Mouse (Mus musculus) cerebellum, adult 11 months (tissue): ENCODE data around the gene Rbm47.
"Not testable (repeated sequence)": the region's sequence is repeated elsewhere in the genome, so short reads cannot be mapped to it uniquely, and the experiment has no call there.

ENCODE experiments used
- DNase-seq: peaks from one replicate; pipeline ENCODE4 v3.0.0; 2022

Gene Rbm47

DNA sequence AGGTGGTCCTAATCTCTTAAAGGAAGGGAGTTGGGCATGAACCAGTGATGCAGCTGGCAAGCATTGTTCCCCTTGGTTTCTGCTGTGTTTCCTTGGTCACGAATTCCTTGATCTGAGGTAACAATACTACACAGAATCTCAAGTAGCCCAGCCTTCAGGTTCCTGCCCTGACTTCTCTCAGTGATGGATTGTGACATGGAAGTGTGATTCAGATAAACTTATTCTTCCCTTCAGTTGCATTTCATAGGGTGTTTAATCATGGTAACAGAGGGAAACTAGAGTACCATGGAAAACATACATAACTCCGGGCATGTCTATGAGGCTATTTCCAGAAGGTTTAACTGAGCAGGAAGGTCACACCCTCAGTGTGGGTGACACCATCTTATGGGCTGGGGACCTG lies at the start of gene Rbm47:
TSS of gene Rbm47 (minus strand) at position 101 of the 400 bp plus-strand sequence.
- no peak for DNase-seq

DNA sequence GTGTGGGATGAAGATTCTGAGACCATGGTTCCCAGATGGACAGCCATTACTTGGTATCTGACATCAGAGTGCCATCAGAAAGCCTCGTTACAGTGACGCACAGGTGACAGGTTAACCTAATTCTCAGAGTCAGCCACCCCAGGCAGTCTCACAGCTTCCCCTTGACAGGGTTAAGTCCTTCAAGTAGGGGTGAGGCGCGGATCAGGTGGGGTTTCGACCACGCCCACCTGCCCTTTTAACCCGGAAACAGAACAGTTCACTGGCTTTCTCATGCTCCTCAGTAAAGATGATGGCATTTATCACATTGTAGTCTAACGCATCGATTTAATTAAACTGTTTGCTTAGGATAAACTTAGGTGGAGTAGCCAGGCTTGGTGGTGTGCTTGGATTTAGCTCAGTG lies 47.7 kb upstream of the Rbm47 start:
- no peak for DNase-seq

DNA sequence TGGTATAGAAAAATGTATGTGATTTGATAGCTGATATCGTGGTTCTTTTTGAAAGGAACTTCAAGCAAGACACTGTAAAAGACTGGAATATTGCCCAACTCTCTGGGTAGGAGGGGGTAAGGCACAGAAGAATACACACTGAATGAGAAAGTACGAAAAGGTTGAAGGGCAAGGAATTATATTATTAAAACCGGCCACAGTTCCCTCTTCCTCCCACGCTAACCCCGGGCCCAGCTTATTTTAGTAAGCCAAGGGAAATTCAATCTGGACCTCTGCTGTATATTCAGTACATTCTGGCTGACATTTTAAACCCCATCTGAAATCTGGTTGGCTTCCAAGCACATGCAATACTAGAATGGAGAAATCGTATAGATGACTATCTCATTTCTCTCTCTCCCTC lies 46.8 kb upstream of the Rbm47 start:
- DNase-seq: no peak

DNA sequence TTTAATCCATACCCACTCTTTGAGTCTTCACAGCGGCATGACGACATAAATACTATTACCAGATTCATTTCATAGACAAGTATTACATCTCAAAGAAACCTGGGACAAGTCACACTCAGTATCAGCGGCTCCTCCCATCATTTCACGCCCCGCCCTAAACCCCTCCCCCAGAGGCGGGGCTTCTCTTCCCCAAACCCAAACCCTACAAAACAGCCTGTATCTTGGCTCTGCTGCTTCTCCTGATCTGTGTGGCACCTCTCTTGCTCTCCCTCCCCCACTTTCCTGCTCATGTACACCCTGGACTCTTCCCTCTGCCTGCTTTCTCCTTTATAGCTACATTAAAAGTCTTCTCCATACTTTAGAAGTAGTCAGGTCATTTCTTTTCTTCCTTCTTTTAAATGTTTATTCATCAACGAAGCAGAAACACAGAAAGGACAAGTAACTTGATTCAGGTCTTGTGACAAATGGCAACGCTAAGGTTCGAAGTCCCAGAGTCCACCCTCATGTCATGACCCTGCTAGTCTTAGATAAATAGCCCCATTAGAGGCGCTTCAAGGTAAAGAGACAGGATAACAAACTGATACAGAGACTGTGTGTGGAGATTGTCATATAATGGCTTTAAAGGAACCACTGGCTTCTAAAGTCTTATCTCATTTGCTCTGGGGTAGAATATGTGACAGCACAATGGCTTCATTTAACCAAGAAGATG lies 42.8 kb upstream of the Rbm47 start:
- no peak for DNase-seq

DNA sequence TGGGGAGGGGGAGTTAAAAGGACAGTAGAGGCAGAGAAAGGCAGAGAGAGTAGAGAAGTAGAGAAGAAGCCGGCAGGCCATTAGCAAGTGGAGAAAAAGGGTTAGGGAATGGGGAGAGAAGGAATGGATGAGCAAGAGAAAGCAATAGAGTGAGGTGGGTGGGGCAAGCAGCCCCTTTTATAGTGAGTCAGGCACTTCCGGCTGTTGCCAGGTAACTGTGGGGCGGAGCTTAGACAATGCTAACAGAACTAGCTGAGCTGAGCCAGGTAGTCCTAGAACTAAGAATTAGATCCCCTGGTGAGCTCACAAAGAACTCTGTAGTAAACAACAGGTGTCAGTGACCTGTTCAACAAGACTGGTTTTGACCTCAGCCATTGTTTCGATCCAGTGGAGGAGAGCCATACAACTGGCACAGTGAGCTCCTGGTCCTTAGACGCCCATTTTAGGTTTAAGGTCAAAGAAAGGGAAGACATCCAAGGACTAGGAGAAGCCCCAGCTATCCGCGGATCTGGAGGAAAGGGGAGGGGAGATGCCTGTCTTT lies 41.5 kb upstream of the Rbm47 start:
- DNase-seq: no peak

DNA sequence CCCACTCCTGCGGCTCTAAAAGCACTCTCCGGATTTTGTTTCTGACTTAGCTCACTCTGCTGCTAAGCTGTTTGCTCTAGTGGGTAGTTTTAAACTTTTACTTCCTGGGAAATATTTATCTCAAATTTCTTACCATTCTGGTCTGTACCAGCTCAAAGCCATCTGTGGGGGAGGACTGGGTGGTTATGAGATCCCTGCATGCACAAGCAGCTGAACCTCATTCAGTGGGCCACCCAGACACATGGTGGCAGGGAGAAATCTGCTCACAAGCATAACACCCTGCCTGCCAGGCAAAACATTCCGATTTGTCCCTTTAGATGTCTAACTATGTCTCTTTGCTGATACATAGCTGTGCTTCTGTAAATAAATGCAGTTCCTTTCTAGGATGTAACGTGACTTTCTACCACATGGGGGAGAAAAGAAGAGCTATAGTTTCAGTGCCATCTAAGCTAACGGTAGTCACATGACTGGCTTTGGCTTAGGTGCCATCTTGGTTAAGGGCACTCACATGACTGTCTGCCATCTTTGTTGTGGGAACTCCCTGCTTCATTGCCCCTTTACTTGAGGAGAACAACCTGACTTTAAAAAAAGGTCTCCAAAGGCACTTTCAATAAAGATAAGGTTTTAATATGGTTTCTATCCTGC lies 36.7 kb upstream of the Rbm47 start:
- no peak for DNase-seq

DNA sequence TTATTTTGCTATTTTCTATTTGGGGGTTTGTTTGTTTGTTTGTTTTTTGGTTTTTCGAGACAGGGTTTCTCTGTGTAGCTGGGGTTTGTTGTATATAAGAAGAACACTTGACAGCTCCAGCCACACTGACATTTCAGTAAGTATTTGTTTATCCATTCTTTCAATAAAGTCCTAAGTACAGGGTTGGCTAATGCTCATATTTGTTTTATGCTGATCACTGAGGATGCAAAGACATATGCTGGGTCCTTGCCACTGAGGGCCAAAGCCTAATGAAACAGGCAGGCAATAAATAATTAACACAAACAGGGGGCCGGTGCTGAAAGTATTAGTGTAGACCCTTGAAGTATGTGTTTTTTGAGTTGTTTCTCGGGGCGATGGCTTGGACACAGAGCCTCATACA lies 32.0 kb upstream of the Rbm47 start:
- no peak for DNase-seq

DNA sequence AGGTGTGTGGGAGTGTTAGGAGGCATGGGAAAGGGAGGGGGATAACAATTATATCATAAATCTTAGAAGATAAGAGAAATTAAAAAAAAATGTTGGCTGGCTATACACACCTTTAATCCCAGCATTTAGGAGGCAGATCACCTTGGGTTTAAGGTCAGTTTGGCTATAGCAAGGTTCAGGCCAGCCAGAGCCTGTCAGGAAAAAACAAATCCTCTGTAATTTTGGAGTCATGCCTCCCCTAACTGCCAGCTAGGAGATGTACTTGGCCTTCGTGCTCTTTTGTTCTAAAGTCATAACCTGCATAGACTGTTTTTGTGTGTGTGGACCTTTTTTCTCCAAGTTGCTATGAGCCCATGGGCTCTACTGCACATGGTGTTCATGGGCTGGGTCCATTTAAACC lies 30.5 kb upstream of the Rbm47 start:
- no peak for DNase-seq

DNA sequence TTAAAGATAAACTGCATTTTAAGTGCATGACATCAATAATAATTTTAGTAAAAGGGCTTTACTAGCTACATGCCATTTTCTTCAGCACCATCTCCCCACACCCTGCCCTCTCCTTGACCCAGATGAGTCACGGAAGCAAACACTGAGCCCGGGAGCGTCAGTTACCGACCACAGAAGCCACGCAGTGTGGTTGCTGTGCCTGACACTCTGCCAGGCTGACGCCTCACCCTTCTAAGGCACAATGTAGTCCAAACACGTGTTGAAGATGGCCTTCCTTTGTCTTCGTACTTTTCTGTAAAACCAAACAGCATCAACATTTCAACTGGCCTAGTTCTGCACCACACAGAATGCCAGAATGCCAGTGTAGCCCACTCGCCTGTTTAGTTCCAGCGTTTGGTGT lies 27.1 kb upstream of the Rbm47 start:
- no peak for DNase-seq

DNA sequence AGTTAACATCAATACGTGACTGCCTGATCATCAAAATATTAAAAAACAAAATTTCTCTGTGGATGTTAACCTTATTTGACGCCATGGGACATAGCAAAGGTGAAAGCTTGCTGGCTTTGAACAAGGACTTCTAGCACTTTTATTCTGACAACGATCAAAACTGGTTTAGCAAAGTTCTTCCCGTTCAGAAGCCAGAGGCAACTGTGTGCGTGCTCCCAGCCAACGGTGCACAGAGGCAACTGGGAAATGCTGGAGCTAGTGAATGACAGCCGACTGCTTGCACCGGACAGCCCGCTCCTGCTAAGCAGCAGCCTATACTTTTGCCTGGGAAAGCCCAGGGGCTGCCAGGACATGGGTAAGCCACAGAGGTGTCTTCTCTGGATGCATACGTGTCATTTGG lies 22.4 kb upstream of the Rbm47 start:
- no peak for DNase-seq

DNA sequence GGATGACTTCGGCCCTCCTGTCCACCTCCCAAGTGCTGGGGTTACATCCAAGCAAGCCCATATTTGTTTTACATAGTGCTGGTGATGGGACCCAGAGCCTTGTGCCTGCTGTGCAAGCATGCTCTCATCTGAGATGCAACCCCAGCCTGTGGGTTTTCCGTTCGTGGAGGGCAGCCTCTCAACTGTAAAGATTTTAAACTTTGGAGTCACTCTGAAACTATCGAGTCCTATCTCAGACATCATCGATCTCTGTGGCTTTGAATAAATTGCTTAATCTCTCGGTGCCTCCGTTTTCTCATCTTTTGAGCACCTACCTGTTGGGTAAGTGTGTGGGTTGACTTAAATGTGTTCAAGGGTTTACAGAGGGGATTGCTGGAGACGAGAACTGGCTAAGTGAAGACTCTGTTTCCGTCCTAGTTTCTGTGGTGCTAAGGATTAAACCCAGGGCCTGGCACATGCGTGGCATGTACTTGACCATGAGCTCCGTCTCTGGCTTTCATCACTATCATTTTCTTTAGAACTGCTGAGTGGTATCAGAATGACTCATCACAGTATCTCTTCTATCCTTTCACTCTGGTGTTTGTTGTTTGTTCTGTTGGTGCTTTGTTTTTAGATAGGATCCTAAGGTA lies 20.4 kb upstream of the Rbm47 start:
- no peak for DNase-seq

DNA sequence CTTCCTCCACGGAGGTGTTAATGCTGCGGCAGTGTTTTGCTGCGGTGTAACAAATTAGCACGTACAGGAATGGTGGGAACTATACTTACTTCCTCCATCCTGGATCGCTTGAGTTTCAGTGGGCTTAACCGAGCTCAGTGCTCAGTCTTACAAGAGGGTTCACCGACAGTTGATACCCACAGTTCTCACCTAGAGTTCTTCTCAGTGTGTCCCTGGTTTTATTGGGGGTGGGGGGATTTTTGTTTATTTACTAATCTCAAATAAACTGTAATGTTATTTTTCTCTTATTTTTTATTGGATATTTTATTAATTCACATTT lies 18.2 kb upstream of the Rbm47 start:
- DNase-seq: no peak

DNA sequence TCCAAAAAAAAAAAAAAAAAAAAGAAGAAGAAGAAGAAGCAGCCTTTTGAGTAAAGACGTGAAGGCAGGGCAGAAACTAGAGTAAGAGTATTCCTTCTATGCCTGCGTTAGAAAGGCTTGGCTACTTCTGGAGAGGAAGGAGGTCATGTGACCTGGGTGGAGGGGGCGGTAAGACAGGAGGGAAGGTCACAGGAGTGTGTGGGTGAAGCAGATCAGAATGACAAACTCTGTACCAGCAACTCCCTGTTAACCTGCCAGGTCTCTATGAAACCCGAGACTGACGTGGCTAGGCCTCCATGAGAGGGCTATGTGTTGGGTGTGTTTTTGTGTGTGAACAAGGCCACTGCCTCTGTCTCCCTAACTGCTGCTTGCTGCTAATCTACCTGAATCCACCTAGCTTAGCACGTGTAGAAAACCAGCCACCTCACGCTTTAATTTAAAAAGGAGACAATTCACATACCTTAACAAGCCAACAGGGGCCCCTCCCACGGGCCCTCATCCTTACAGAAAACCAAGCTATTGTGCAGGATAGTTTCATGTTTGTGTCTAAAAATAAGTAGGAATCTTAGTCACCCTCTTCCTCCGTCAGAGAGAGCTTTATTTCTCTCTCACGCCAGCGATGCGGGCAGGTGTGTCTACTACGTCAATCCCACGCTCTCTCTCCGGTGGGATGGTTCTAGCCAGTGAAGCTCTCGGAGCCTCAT lies 17.7 kb upstream of the Rbm47 start:
- DNase-seq: no peak

DNA sequence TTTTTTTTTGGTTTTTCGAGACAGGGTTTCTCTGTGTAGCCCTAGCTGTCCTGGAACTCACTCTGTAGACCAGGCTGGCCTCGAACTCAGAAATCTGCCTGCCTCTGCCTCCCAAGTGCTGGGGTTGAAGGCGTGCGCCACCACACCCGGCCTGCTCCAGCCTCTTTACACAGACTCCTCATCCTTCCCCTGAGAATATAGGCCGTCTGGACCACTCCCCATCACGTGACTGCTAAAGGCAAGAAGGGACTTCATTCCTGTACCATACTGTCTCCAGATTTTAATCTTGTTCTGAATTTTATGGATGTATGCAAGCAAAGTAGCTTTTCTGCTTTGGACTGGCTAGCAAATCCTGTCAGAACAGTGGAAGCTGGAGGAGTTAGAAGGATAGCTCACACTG lies 15.7 kb upstream of the Rbm47 start:
- not testable (repeated sequence) for DNase-seq

DNA sequence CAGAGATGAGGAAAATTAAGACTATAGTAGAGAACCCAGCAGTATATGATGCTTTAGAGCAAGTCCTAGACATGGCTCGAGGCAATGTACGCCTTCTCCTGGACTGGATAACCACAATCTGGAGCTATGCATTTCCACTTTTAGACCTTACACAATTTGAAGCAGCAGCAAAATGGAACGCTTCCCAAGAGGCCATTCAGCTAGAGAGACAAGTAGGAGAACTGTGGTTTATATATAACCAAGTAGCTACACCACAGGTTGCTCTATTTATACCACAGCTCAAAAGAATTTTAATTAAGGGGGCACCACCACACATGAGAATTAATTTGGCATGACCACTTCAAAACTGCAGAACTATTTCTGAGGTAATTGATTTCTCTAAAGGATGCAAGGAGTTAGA lies 9.2 kb upstream of the Rbm47 start:
- no peak for DNase-seq

DNA sequence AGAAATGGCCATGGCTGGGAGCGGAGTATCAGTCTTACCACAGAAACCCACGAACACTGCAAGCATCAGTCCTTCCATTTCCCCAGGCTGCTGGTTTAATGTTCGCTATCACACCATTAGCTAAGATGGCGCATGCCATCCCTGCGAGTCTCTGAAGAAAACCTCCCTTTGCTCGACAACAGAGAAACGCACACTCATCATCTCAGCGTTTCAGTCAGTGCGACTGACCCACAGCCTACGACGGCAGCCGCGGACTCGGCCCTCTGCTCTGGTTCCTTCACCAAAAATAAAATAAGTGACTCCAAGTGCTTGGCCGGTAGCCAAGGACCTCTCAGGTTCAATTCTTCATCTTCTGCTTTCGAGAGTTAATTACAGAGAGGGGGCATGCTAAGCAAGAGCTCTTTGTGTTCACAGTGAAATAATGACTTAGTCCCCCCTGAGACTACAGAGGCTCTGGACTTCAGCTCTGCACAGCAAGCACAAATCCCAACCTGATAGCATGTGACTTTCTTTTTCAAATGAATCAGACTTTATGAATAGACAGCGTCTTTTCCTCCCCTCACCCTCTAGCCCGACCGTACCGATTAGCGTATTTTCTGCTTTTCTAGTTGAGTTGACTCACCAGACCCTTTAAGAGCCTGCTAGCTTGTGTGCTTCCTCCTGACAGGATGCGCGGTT lies 1.4 kb upstream of the Rbm47 start:
- no peak for DNase-seq

DNA sequence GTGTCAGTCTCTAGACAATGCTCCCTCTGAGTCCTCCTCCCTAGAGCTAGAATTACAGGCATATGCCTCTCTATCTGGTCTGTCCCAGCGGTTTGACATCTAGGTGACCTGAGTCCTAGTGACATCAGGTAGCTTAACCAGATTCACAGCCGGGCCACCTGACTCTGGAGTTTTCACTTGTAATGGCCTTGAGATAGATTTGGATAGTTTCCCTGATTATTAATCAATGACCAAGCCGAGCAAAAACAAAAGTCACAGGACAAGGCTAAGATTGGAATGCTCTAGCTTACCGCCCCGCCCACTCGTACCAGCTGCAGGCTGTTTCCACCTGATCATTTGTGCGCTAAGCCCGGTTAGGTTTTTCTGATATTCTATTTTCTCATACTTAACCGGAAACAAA lies 2.3 kb downstream of the Rbm47 start:
- DNase-seq: no peak

DNA sequence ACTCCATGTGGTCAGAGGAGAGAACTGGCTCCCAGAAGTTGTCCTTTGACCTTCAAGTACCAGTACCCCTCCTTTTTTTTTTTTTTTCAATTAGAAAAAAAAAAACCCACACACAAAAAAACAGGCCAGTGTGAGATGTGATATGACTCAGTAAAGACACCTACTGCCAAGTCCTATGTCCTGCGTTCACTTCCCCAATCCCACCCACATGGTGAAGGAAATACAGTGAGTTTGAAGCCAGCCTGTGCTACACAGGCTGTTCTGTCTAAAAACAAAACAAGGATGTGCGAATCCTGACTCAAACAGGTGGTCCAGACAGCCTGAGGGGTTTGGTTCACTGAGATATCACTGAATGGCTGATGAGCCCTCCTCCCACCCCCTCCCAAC lies 3.8 kb downstream of the Rbm47 start:
- no peak for DNase-seq

DNA sequence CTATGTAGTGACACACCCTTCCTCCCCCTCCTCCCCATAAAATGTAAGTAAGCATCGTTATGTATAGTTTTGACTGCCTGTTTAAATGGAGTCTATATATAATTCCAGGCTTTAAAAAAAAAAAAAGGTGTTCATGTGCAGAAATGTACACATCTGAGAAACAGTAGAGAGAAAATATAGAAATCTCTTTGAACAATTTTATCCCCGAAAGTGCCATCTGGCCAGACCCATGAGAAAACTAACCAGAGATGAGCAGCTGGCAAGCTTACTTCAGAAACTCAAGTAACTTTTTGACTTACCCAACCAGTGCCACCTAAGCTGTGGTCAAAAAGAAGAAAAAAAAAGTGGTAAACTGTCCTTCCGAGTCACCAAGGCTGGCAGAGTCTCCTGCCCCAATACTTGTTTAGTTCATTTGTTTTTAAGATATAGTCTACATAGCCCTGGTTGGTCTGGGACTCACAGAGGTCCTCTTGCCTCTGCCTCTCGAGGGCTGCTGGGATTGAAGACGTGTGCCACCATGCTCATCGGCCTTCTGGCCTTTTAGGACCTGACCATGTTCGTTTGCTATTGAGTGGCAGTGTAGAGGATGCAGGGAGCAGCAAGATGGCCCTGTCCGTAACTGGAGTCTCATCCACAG lies 4.3 kb downstream of the Rbm47 start:
- DNase-seq: no peak

DNA sequence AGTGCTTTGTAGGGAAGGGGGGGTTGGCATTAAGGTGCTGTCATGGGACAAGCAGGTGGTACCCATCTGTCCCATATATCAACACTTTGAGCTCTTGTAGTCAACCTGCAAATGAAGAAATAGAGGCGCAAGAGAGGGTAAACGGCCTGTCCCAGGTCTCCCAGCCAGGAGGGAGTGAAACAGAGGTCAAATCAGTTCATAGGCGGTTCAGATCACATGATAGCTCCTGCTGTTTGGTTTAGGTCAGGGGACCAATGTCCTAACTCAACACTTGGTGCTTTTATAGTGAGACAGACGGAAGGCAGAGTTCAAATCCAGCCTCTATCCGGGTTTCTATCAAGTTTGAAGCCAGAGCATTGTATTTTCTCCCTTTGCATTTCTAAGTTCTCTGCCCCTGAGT lies 6.0 kb downstream of the Rbm47 start:
- DNase-seq: no peak

DNA sequence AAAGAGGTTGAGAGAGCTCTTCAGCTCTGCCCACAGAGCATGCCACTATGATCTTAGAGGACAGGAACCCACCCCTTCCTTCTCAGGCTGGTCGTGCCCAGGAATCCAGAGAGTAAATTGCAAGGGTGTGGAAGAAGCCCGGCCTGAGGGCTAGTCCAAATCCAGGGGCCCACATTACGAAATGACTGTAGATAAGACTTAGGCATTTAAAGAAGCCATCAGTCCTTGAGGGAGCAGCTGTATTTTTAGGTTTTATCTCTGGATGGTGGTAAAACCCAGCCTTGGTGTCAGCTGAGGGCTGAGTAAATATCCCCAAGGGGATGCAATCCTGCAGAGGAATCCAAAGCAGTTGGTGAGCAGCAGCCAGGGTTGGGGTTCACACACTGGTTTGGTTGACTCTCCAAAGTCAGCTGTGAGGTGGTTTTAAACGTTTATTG lies 6.7 kb downstream of the Rbm47 start:
- DNase-seq: no peak

DNA sequence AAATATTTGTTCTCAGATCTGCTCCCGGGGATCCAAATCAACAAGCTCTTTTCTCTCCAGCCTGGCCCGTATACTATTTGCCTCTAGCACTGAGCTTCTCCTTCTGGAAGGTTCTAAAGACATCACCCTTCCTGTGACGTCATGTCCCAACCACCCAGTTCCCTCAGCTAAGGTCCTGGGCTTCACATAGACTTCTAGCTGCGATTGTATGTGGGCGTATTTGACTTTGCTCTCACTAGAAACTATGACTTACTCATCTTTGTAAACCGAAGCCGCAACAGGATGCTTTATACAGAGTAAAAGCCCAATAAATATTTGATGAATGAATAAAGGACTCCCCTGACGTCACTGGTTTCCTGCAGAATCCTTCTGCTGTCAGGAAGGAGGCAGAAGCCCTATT lies 7.2 kb downstream of the Rbm47 start:
- no peak for DNase-seq
